Mouse (Mus musculus) stomach, embryonic 16.5 days (tissue): ENCODE data around the gene Tmem130. TPM values are rescaled to one million over a fixed set of nuclear protein-coding genes. Genes with fewer than 3 reads are reported as not detected.

Experiments used
- ATAC-seq: fragments of 200-750 bp; cut with Nextera tagmentation; 2 replicates; pipeline ENCODE4 v1.8.0; 2017; ENCODE audit warnings: moderate number of reproducible peaks, moderate TSS enrichment; ENCODE audit not compliant: insufficient read depth, low FRiP score
- H3K27ac ChIP-seq: fragments of 300-500 bp; sonication (generic); 2 replicates; pipeline ENCODE4 v1.5.1; 2014; ENCODE audit warnings: low read length
- H3K27me3 ChIP-seq: fragments of 300-500 bp; sonication (generic); 2 replicates; pipeline ENCODE4 v1.6.1; 2014; ENCODE audit warnings: low read length, control low read depth, mixed read lengths; ENCODE audit not compliant: control insufficient read depth, insufficient read depth
- H3K36me3 ChIP-seq: fragments of 300-500 bp; sonication (generic); 2 replicates; pipeline ENCODE4 v1.6.1; 2014; ENCODE audit warnings: low read length; ENCODE audit not compliant: control insufficient read depth, insufficient read depth
- H3K4me1 ChIP-seq: fragments of 300-500 bp; sonication (generic); 2 replicates; pipeline ENCODE4 v1.6.1; 2014; ENCODE audit warnings: low read length, control low read depth, mixed read lengths; ENCODE audit not compliant: control insufficient read depth, insufficient read depth
- H3K4me2 ChIP-seq: fragments of 300-500 bp; sonication (generic); 2 replicates; pipeline ENCODE4 v1.6.1; 2014; ENCODE audit warnings: low read depth, low read length, mixed read lengths
- H3K4me3 ChIP-seq: fragments of 300-500 bp; sonication (generic); replicated peaks from 2 replicates; pipeline ENCODE4 v1.5.1; 2014; ENCODE audit warnings: mild to moderate bottlenecking, low read length
- H3K9ac ChIP-seq: fragments of 300-500 bp; sonication (generic); 2 replicates; pipeline ENCODE4 v1.6.1; 2014; ENCODE audit warnings: low read length
- H3K9me3 ChIP-seq: fragments of 300-500 bp; sonication (generic); replicated peaks from 2 replicates; pipeline ENCODE4 v1.6.1; 2016; ENCODE audit warnings: low read length, control low read depth; ENCODE audit not compliant: control insufficient read depth
- WGBS: fragments of 180-500 bp; shearing (Covaris S2); extraction: QIAGEN DNeasy Blood & Tissue Kit; methylation state at CpG from one replicate; pipeline ENCODE4 v1.1.7; 2014; 5-methylcytosine and 5-hydroxymethylcytosine counted together
- polyA plus RNA-seq: library from polyadenylated mRNA; unstranded; fragments of >200 nt; fragmentation: Nextera tagmentation; extraction: Ambion mirVana; gene quantifications from 2 replicates; pipeline ENCODE4 v1.2.1, GENCODE M21; 2015

Tmem130 gene
- polyA plus RNA-seq, 1 experiment from 2014 or later, result 3.2 TPM

DNA sequence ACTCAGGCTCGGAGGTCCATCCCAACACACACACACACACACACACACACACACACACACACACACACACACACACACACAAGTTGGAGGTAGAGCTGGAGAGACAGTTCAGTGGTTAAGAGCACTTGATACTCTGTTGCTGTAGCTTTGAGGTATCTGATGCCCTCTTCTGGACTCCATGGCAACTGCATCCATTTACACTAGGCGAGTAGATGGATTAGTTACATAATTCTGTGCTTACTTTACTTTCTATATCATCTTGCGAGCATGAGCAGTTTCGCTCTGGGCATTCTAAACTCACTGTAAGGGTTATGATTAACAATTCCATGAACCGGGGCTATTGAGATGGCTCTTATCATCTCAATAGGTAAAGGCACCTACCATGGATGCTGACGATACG is 8.6 kb downstream of the Tmem130 start:
- Histone ChIP-seq H3K27me3 (no peaks in the 10 kb centered on the region), H3K4me1 (no peaks in the 10 kb centered on the region), H3K36me3 (no peaks in the 10 kb centered on the region), H3K27ac (no peak overlapping the region), H3K9me3 (no peaks in the 10 kb centered on the region), H3K9ac (no peak overlapping the region), H3K4me3 (no peak overlapping the region), H3K4me2 (no peak overlapping the region)
- 55% methylated on average over 7 of the region's 7 CpGs for WGBS
- ATAC-seq, result no peak; the same call in 1 of the 2 replicates

DNA sequence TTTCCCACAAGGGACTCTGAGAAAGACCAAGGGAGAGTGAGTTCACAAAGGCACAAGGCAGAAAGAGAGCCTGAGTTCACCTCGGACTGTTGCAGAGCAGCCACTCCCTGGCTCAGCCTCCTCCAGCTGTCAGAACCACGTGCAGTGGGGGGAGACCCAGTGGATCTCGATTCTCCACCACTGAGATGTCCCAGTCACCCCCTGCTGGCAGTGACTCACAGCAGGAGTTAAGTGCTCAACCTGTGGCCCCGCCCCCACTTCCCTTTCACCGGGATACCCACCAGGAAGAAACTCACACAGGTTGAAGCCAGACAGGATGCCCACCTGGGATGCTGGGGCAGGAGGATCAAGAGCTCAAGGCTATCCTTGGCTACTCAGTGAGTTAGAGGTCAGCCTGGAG is 9.2 kb downstream of the Tmem130 start:
- H3K27ac ChIP-seq, result no peak overlapping the region
- no peak overlapping the region for H3K9ac ChIP-seq
- no peaks in the 10 kb centered on the region for H3K27me3 ChIP-seq
- no peaks in the 10 kb centered on the region for H3K4me1 ChIP-seq
- WGBS, result 3% methylated on average over 5 of the region's 5 CpGs
- peak overlapping the region; percentile 24; the same call in 1 of the 2 replicates for H3K4me2 ChIP-seq
- no peak overlapping the region for H3K4me3 ChIP-seq
- H3K36me3 ChIP-seq, result no peaks in the 10 kb centered on the region
- ATAC-seq, result peak; percentile 62
- no peaks in the 10 kb centered on the region for H3K9me3 ChIP-seq

DNA sequence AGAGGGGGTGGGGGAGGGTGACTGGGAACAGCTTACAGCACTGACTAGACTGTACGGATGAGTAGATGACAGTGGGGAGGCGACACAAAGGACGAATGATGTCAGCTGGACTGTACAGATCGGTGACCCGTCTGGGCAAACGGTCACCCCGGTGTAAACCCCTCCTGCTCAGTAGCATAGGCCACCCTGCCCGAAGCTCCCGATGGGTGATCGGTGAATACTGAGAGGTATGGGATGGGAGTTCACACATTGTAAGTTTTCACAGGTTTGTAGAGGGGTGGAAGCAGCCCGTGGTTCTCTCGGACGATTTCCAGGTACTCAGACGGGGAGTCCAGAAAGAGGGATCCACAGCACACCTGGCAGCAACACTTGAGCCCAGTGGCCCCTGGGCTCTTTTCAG is 24.5 kb downstream of the Tmem130 start:
- H3K9ac ChIP-seq, result no peak overlapping the region
- H3K9me3 ChIP-seq, result no peaks in the 10 kb centered on the region
- no peaks in the 10 kb centered on the region for H3K27me3 ChIP-seq
- ATAC-seq, result no peak
- H3K27ac ChIP-seq, result no peak overlapping the region
- no peaks in the 10 kb centered on the region for H3K4me1 ChIP-seq
- WGBS, result 79% methylated on average over 14 of the region's 14 CpGs
- H3K36me3 ChIP-seq, result no peaks in the 10 kb centered on the region
- H3K4me3 ChIP-seq, result no peak overlapping the region
- no peak overlapping the region for H3K4me2 ChIP-seq

DNA sequence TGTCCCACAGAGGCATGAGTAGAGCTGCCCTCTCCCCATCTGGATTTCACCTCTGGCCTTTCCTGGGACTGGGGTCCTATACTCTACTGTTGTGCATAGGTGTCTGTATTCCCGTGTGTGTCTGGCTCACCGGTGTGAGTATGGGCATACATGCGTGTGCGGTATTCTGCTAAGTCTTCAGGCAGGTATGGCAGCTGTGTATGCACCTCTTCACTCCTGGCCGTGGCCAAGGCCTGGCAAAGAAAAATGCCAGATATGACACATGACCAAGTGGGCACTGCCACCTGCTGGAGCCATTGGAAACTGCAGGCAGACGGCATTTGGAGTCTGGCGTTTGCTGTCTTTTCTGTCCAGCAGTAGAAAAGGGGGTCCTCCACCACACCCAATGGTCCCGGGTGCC is 26.7 kb downstream of the Tmem130 start:
- Histone ChIP-seq H3K36me3 (no peaks in the 10 kb centered on the region), H3K27me3 (no peaks in the 10 kb centered on the region), H3K4me1 (no peaks in the 10 kb centered on the region), H3K9ac (no peak overlapping the region), H3K27ac (no peak overlapping the region), H3K4me3 (no peak overlapping the region), H3K4me2 (no peak overlapping the region), H3K9me3 (no peaks in the 10 kb centered on the region)
- 32% methylated on average over 8 of the region's 8 CpGs for whole genome bisulfite sequencing
- no peak for ATAC-seq

DNA sequence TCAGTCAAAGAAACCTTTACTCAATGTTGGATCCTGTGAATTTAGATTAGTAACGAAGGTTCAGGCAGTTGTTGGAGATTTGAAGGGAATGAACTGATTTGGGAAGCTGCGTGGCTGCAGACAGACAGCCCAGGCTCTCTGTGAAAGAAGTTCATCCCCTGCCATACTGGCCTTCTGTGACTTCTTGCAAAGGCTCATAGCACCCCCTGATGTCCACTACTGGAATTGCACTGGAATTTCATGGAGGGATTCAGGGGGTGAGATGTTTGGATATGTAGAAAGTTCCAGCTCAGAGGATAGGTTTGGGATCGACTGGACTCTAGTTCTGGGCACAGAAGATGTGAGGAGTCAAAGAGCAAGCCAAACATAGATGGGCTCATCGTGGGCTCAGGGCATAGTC is 27.7 kb downstream of the Tmem130 start:
- H3K27me3 ChIP-seq, result no peaks in the 10 kb centered on the region
- no peaks in the 10 kb centered on the region for H3K9me3 ChIP-seq
- H3K4me2 ChIP-seq, result no peak overlapping the region
- H3K4me3 ChIP-seq, result no peak overlapping the region
- no peak overlapping the region for H3K9ac ChIP-seq
- H3K36me3 ChIP-seq, result no peaks in the 10 kb centered on the region
- H3K27ac ChIP-seq, result no peak overlapping the region
- H3K4me1 ChIP-seq, result no peaks in the 10 kb centered on the region
- no peak for ATAC-seq
- WGBS, result 31% methylated on average over 4 of the region's 4 CpGs

DNA sequence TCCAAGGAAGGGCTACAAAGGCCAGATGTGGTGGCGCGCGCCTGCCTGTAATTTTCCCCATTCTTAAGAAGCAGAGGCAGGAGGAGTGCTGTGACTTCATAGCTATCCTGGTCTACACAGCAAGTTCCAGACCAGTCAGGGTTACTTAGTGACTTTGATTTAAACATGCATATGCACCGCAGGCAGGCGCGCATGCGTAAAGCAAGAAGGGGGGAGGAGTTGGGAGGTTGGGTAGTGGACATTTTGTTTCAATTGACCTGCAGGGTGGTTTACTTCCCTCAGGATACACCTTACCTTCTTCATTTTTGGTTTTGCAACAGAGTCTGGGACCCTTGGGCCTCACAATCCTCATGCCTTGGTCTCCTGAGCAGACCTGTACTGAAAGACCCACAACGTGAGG is 32.4 kb downstream of the Tmem130 start:
- no peak overlapping the region for H3K27ac ChIP-seq
- no peaks in the 10 kb centered on the region for H3K27me3 ChIP-seq
- H3K4me2 ChIP-seq, result no peak overlapping the region
- H3K4me1 ChIP-seq, result no peaks in the 10 kb centered on the region
- ATAC-seq, result no peak
- H3K36me3 ChIP-seq, result no peaks in the 10 kb centered on the region
- H3K4me3 ChIP-seq, result no peak overlapping the region
- no peaks in the 10 kb centered on the region for H3K9me3 ChIP-seq
- WGBS, result 85% methylated on average over 8 of the region's 8 CpGs
- H3K9ac ChIP-seq, result no peak overlapping the region

DNA sequence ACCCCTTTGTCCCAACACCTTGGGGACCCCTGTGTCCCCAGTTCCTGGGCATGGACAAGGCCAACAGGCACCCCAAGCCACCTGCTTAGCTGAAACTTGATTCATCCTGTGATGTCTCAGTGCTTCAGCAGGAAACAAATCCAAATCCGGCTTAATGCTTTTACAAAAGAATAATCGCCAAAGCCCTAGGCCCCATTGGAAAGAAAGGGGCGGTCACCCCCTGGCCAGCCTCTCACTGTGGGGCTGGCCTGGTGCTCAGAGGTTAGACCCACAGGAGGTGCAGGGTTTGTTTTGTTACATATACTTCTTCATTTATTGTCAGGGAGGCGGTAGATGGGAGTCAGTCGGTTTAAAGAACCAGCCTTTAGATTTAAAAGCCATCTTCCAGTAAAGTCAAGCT is 33.4 kb downstream of the Tmem130 start:
- 54% methylated on average over 5 of the region's 5 CpGs for WGBS
- no peak for ATAC-seq
- no peak overlapping the region for H3K27ac ChIP-seq
- H3K9me3 ChIP-seq, result no peaks in the 10 kb centered on the region
- H3K9ac ChIP-seq, result no peak overlapping the region
- H3K4me1 ChIP-seq, result no peaks in the 10 kb centered on the region
- no peaks in the 10 kb centered on the region for H3K27me3 ChIP-seq
- H3K4me3 ChIP-seq, result no peak overlapping the region
- H3K36me3 ChIP-seq, result no peaks in the 10 kb centered on the region
- no peak overlapping the region for H3K4me2 ChIP-seq

DNA sequence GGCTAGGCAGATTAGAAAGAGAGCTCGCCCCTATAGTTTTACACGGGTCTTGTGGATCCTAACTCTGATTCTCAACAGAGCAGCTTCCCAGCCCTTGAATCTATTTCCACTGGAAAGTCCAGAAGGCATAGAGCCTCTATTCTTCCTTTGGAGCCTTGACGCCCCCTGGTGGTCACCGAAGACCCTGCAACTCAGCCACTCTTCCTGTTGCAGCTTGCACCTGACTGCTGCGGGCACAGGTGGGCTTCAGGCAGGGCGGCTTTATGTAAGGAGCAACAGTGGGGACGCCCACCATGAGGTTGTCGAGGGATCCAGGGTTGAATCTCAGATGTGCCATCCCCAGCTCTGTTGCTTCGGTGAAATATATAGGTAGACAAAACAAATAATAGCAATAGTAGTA is 34.5 kb downstream of the Tmem130 start:
- Histone ChIP-seq H3K9ac (no peak overlapping the region), H3K36me3 (no peaks in the 10 kb centered on the region), H3K27me3 (no peaks in the 10 kb centered on the region), H3K27ac (no peak overlapping the region), H3K4me3 (no peak overlapping the region), H3K9me3 (no peaks in the 10 kb centered on the region), H3K4me2 (no peak overlapping the region), H3K4me1 (no peaks in the 10 kb centered on the region)
- ATAC-seq, result peak; percentile 33; the same call in 1 of the 2 replicates
- WGBS, result 4% methylated on average over 9 of the region's 9 CpGs

DNA sequence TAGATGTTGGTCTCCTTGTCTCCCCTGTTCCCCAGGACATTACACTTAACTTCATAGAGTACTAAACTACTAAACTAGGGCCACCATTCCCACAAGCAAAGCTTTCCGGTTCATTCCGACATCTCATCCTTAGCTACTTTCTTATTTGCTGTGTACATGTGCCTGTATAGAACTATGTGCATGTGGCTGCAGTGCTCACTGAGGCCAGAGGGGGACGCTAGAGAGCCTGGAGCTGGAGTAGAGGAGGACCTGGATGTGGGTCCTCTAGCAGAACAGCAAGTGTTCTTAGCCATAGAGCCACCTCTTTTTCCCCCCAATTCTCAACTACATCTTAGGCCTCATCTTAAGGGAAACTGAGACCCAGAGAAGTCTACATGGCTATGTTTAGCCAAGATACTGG is 36.1 kb downstream of the Tmem130 start:
- H3K36me3 ChIP-seq, result no peaks in the 10 kb centered on the region
- no peaks in the 10 kb centered on the region for H3K9me3 ChIP-seq
- H3K4me2 ChIP-seq, result no peak overlapping the region
- H3K4me1 ChIP-seq, result no peaks in the 10 kb centered on the region
- no peak overlapping the region for H3K27ac ChIP-seq
- no peak overlapping the region for H3K9ac ChIP-seq
- no peaks in the 10 kb centered on the region for H3K27me3 ChIP-seq
- ATAC-seq, result no peak
- H3K4me3 ChIP-seq, result no peak overlapping the region
- WGBS, result 79% methylated on average over 3 of the region's 3 CpGs

DNA sequence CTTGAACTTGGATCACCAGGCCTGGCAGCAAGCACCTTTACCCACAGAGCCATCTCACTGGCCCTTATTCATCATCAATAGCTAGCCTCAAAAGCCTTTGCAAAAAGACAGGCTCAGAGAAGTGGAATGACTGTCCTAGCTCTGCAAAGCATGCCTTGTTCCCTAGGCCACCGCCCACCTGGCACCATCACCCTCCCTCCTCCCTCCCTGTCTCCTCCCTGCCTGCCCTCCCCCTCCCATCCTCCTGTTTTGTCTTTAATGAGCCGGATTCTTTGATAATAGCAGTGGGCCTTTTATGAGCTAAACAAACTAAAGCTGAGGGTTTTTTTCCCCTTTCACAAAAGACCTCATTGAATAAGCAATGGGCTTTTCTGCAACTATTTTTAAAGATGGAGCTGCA is 36.7 kb downstream of the Tmem130 start:
- H3K27ac ChIP-seq, result no peak overlapping the region
- H3K36me3 ChIP-seq, result no peaks in the 10 kb centered on the region
- no peak overlapping the region for H3K4me2 ChIP-seq
- no peaks in the 10 kb centered on the region for H3K27me3 ChIP-seq
- H3K9me3 ChIP-seq, result no peaks in the 10 kb centered on the region
- no peak overlapping the region for H3K4me3 ChIP-seq
- no peaks in the 10 kb centered on the region for H3K4me1 ChIP-seq
- no peak for ATAC-seq
- no peak overlapping the region for H3K9ac ChIP-seq
- WGBS, result 37% methylated on average over 2 of the region's 2 CpGs
